ENCODE assay signal across 23 mouse cellular contexts in the genomic region with DNA sequence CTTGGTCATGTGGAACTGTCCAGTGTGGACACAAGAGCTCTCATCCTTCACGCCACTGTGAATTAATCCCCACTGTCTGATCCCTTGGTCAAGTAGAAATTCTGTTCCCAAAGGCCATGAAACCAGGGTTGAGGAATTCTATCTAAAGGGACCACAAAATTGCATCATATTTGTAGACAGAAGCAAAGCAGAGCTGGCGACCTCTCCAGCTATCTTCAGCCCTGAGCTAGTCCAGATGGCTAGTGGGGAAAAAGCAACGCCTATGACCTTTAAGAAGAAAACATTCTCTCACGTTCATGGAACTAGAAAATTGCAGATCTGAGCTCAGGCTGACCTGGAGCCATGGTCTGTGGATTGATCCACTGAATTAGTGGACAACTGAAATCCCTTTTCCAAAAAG. TPM values are rescaled to one million over a fixed set of nuclear protein-coding genes. Genes with fewer than 3 reads are reported as not detected.
A peak's percentile ranks its signal among the peaks of the same experiment; 100 is the strongest.
DNase-seq lines count a peak whose midpoint lies in the region; ATAC-seq lines count a peak whose summit lies in the region.
"Had no signal": no experiment of that assay in that cellular context is flagged by ENCODE, and none has a peak within 500 bp of the region (broad histone marks: within the 10 kb centered on the region; RNA-seq: fewer than 3 reads in every experiment).

No protein-coding gene starts in this region.

- intact Hi-C loops in heart, postnatal 36 days (cut with DNase I) = no loop called here

- H3K36me3 ChIP-seq in heart, embryonic 10.5 days = no peaks in the 10 kb centered on the region
- H3K36me3 ChIP-seq: embryonic facial prominence, embryonic 15.5 days; forebrain, embryonic 10.5 days; heart, embryonic 13.5 days; hindbrain, embryonic 12.5 days had no signal

- H3K4me1 ChIP-seq in heart, embryonic 10.5 days = no peaks in the 10 kb centered on the region
- H3K4me1 ChIP-seq: heart, embryonic 13.5 days had no signal

- H3K27me3 ChIP-seq in heart, embryonic 10.5 days (ENCODE audit: insufficient read depth, poor library complexity, severe bottlenecking) = no peaks in the 10 kb centered on the region; the same call in 1 of the 2 replicates
- H3K27me3 ChIP-seq: embryonic facial prominence, embryonic 15.5 days; heart, embryonic 13.5 days; hindbrain, embryonic 12.5 days had no signal

- no peaks in the 10 kb centered on the region for H3K9me3 ChIP-seq in heart, embryonic 10.5 days
- H3K9me3 ChIP-seq: embryonic facial prominence, embryonic 15.5 days; forebrain, embryonic 10.5 days; heart, embryonic 13.5 days; hindbrain, embryonic 12.5 days had no signal

- no peak overlapping the region for H3K27ac ChIP-seq in heart, embryonic 10.5 days
- H3K27ac ChIP-seq: embryonic facial prominence, embryonic 15.5 days; forebrain, embryonic 10.5 days; heart, embryonic 13.5 days; hindbrain, embryonic 12.5 days had no signal

- peak; percentile 47 for DNase-seq in heart, adult 8-10 months (ENCODE audit: low spot score)
- no peak for DNase-seq in heart, embryonic 10.5 days (ENCODE audit: low spot score)
- DNase-seq in adipocyte (ENCODE audit: low spot score) = peak; percentile 2
- peak; percentile 59 to 65 for DNase-seq in heart, adult 9 months (ENCODE audit: low spot score in 2 of 2)
- DNase-seq in heart, postnatal 36 days = peak; percentile 22 to 25
- DNase-seq in right cerebral cortex, adult 2 months (ENCODE audit: low spot score in 2 of 2) = no peak
- no peak for DNase-seq in retina, postnatal 1 day
- DNase-seq: adrenal gland, adult 2 months; adrenal gland, postnatal 25 days; cerebellum, adult 18-20 months; cerebellum, adult 9-11 months; cerebellum, postnatal 36 days; gastrocnemius, postnatal 36 days had no signal

- no peak overlapping the region for H3K4me3 ChIP-seq in heart, embryonic 10.5 days
- H3K4me3 ChIP-seq: embryonic facial prominence, embryonic 15.5 days; erythroblast, embryonic 14.5 days; forebrain, embryonic 10.5 days; heart, embryonic 13.5 days; hindbrain, embryonic 12.5 days had no signal

- no peak for ATAC-seq in activated CD4-positive, CD25-positive, alpha-beta regulatory T cell, adult 4 months
- ATAC-seq: forebrain, embryonic 14.5 days; hindbrain, embryonic 16.5 days; inflammation-experienced regulatory T-cells, adult 6 months; intestine, postnatal 0 days had no signal

- 59% methylated on average over 4 of the region's 4 CpGs for WGBS in heart, embryonic 10.5 days

RNA-seq across cellular contexts. Expression of a gene that starts 39.6 kb away (rescaled TPM):
- total RNA-seq in heart, adult 8-10 months (2022) = 1 to 10 TPM; 3.7 to 7.3 (median 4.8) TPM
- 2.2 and 5.1 TPM in 2 replicates for polyA plus RNA-seq in heart, embryonic 10.5 days (2016; fragmentation: Nextera tagmentation; extraction: Ambion mirVana)
- total RNA-seq in heart, postnatal 36 days (2021) = 1 to 10 TPM; 4.1 to 6.2 TPM
- polyA plus RNA-seq in activated CD4-positive, CD25-positive, alpha-beta regulatory T cell, adult 4 months (2017; shearing (Covaris generic)) = 10 to 100 TPM in 1 of 2 experiments, 1 to 10 TPM in 1; 7.7 to 12.7 TPM

Comparison
In these comparisons a context has a peak if more than half of its experiments do, and no peak if none do; other contexts are left out.
1. DNase-seq: peak in heart, adult 8-10 months (single experiment), adipocyte (single experiment), heart, adult 9 months (2 of 2) and heart, postnatal 36 days (2 of 2); none in heart, embryonic 10.5 days (single experiment), right cerebral cortex, adult 2 months (0 of 2) and retina, postnatal 1 day (single experiment).